Mouse (Mus musculus) intestine, embryonic 14.5 days (tissue): Measurements from ENCODE around the gene Vps37b. TPM values are rescaled to one million over a fixed set of nuclear protein-coding genes. Genes with fewer than 3 reads are reported as not detected.

Experiments
- ATAC-seq: fragments of 200-750 bp; cut with Nextera tagmentation; replicated peaks from 2 replicates; pipeline ENCODE4 v1.8.0; 2017; ENCODE audit warnings: low read depth, moderate number of reproducible peaks, moderate TSS enrichment, moderate library complexity; ENCODE audit not compliant: low FRiP score, low TSS enrichment
- DNase-seq: peaks from one replicate; pipeline ENCODE4 v3.0.0-alpha.2; 2018; ENCODE audit warnings: low spot score
- H3K27ac ChIP-seq: fragments of 300-500 bp; sonication (generic); 2 replicates; pipeline ENCODE4 v1.5.1; 2014; ENCODE audit warnings: low read depth, mild to moderate bottlenecking, control low read depth
- H3K27me3 ChIP-seq: fragments of 300-500 bp; sonication (generic); replicated peaks from 2 replicates; pipeline ENCODE4 v1.6.1; 2014; ENCODE audit warnings: low read length, control low read depth; ENCODE audit not compliant: control insufficient read depth, insufficient read depth
- H3K36me3 ChIP-seq: fragments of 300-500 bp; sonication (generic); 2 replicates; pipeline ENCODE4 v1.6.1; 2014; ENCODE audit warnings: low read length, control low read depth; ENCODE audit not compliant: control insufficient read depth, insufficient read depth
- H3K4me1 ChIP-seq: fragments of 300-500 bp; sonication (generic); replicated peaks from 2 replicates; pipeline ENCODE4 v1.6.1; 2014; ENCODE audit warnings: low read length, control low read depth, mixed read lengths; ENCODE audit not compliant: control insufficient read depth, insufficient read depth
- H3K4me2 ChIP-seq: fragments of 300-500 bp; sonication (generic); 2 replicates; pipeline ENCODE4 v1.6.1; 2014; ENCODE audit warnings: low read length
- H3K4me3 ChIP-seq: fragments of 300-500 bp; sonication (generic); 2 replicates; pipeline ENCODE4 v1.5.1; 2014; ENCODE audit warnings: low read depth, low read length, control low read depth, mixed read lengths
- H3K9ac ChIP-seq: fragments of 300-500 bp; sonication (generic); 2 replicates; pipeline ENCODE4 v1.6.1; 2014; ENCODE audit warnings: mild to moderate bottlenecking, low read length
- H3K9me3 ChIP-seq: fragments of 300-500 bp; sonication (generic); 2 replicates; pipeline ENCODE4 v1.6.1; 2016; ENCODE audit warnings: low read length, control low read depth; ENCODE audit not compliant: control insufficient read depth
- WGBS: fragments of 180-500 bp; shearing (Covaris S2); extraction: QIAGEN DNeasy Blood & Tissue Kit; methylation state at CpG from one replicate; pipeline ENCODE4 v1.1.7; 2014; 5-methylcytosine and 5-hydroxymethylcytosine counted together
- polyA plus RNA-seq: library from polyadenylated mRNA; unstranded; fragments of >200 nt; fragmentation: Nextera tagmentation; extraction: Ambion mirVana; gene quantifications from 2 replicates; pipeline ENCODE4 v1.2.1, GENCODE M21; 2014

Gene Vps37b
- polyA plus RNA-seq, 1 experiment from 2014 or later, result 27.7 TPM

DNA sequence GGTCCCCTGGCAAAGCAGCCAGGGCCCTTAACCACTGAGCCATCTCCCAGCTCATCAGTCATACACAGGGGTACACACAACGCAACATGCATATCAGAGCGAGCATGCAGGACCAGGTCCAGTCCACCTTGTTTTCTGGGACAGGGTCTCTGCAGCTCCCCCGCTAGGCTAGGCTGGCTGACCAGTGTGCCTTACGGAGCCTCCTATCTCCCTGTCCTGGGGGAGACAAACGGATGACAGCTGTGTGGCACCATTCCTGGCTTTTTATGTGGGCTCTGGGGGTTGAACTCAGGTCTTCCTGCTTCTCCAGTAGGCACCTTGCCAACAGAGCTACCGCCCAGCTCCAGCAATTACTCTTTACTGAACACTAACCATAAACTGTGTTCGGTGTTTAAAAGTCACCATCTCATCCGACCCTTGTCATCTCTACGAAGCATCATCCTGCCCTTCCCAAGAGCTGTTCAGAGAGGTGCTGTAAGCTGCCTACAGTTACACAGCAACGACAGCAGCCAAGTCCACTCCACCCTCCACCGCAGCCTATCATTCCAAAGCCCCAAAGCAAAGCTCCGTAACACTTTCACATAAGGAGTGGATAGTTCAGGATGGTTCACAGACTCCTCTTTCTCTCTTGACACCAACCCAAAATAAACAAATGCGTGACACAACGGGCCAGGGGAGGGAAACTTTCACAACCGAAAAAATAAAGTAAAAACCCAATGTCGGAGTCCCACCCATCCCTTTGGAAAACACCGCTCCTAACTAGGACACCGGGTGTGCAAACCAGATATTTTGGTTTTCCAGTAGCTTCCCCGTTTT is 2.6 kb downstream of the Vps37b start:
- H3K36me3 ChIP-seq, result no peaks in the 10 kb centered on the region
- H3K27ac ChIP-seq, result no peak overlapping the region
- H3K4me1 ChIP-seq, result peaks cover 30% of the 10 kb centered on the region
- no peak for DNase-seq
- no peak overlapping the region for H3K9ac ChIP-seq
- no peak overlapping the region for H3K4me3 ChIP-seq
- WGBS, result 79% methylated on average over 19 of the region's 19 CpGs
- H3K9me3 ChIP-seq, result no peaks in the 10 kb centered on the region
- 0 out of 2 replicates have a peak overlapping the region, but pooled peaks have one; percentile 90 for H3K4me2 ChIP-seq
- no peak for ATAC-seq
- no peaks in the 10 kb centered on the region for H3K27me3 ChIP-seq

DNA sequence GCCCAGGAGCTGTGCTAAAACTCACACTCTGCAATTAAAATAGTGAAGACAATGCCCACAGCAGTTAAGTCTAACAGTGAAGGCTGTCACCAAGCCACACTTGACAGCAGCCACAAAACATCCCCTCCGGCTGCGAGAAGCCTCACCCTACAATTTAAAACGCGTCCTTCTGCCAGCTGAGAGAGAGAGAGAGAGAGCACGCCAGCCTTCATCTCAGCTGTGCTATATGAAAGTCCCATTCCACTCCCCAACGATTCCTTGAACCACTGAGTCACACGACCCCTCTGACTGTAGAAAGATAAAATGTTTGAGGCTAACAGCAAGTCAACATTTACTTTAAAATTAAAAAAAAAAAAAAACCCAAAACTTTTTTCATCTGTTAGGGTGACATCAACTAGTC is 3.4 kb downstream of the Vps37b start:
- Histone ChIP-seq H3K36me3 (no peaks in the 10 kb centered on the region), H3K4me3 (no peak overlapping the region), H3K27ac (no peak overlapping the region), H3K4me2 (no peak overlapping the region), H3K27me3 (no peaks in the 10 kb centered on the region), H3K9me3 (no peaks in the 10 kb centered on the region), H3K9ac (no peak overlapping the region), H3K4me1 (peaks cover 30% of the 10 kb centered on the region)
- DNase-seq (no peak), ATAC-seq (no peak)
- 73% methylated on average over 7 of the region's 7 CpGs for WGBS

DNA sequence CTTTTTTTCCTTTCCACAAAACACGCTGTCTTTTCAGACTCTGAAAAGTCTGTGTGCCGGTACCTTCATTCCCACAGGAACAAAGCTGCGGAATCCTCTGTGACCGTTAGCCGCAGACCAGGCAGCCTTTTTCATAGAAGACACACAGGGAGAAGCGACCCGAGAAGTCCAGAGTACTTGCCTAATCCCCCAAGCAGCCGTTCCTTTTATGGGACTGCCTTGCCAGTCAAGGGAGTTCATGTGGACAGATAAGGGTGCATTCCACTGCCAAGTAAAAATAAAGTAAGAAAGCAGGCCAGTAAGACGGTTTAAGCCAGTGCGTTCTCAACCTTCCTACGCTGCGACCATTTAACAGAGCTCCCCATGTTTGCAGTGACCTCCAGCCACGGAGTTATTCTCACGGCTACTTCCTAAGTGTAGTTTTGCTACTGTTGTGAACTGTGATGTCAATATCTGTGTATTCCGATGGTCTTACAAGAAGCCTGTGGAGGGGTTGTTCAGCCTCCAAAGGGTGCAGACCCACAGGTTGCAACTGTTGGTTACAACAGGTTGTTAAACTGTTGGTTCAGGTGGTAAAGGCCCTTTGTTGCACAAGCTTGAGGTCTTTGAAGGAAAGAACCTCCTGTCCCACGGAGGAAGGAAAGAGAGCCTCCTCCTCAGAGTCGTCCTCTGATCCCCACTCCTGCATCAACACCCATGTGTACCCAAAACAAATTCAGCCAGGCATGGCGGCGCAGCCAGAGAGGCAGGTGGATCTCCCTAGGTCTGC is 4.2 kb downstream of the Vps37b start:
- no peaks in the 10 kb centered on the region for H3K9me3 ChIP-seq
- no peak overlapping the region for H3K4me2 ChIP-seq
- no peak overlapping the region; the same call in 1 of the 2 replicates for H3K4me3 ChIP-seq
- ATAC-seq (no peak), DNase-seq (no peak)
- 69% methylated on average over 19 of the region's 19 CpGs for WGBS
- H3K4me1 ChIP-seq, result peaks cover 30% of the 10 kb centered on the region
- H3K9ac ChIP-seq, result no peak overlapping the region
- no peak overlapping the region for H3K27ac ChIP-seq
- H3K27me3 ChIP-seq, result no peaks in the 10 kb centered on the region
- no peaks in the 10 kb centered on the region for H3K36me3 ChIP-seq

DNA sequence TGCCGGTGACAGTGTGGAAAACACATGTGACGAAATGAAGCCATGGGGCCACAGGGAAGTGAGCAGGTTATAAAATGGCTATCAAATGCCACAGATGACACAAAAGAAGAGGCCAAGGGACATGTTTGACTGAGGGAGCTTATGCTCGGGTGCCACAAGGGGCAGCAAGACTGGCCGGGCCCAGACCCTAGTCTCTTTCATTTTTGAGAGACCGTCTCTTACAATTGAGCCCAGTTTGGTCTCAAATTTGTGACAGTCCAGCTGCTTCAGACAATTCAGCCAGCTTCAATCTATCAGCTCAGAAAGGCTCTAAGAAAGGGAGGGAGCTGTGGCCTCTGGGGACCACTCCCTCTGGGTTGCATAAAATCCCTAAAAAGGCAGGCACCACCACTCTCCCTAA is 5.5 kb downstream of the Vps37b start:
- H3K9ac ChIP-seq, result no peak overlapping the region
- 91% methylated on average over 5 of the region's 5 CpGs for WGBS
- no peak overlapping the region for H3K27ac ChIP-seq

DNA sequence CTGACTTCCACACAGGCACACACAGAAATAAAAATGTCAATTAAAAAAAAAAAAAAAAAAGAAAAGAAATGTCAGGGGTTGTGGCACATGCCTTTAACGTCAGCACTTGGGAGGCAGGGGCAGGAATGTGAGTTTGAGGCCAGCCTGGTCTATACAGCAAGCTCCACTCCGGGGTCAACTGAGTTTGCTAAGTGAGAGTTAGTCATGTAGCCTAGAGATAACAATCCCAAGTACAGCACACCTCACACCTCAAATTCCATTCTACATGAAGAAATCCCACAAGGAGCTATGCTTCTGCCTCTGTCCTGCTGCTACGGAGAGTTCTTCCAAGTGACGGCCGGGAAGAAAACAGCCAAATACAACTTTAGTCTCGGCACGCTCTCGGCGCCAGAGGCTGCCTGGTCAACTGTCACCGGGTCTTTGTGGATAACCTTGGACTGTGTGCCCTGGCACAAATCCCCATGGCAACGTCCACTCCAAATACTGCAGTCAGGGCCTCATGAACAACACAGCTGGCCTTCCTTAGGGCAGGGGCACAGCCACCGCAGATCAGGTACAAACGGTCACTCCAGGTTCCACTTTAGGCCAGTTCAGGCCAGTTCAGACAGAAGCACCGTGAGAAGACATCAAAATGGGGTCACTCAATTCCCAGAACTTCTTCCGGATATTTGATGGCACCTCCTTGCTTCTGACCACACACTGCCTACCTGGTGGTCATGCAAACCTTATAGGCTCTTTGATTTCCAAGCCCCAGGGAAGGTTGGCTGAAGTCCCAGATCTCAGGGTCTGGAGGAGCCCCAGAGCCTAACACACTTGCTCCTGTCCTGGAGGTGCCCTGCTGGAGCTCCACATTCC is 6.3 kb downstream of the Vps37b start:
- H3K9ac ChIP-seq, result no peak overlapping the region
- H3K9me3 ChIP-seq, result no peaks in the 10 kb centered on the region
- ATAC-seq, result no peak
- H3K27me3 ChIP-seq, result no peaks in the 10 kb centered on the region
- H3K4me1 ChIP-seq, result peaks cover 27% of the 10 kb centered on the region
- no peak overlapping the region for H3K4me2 ChIP-seq
- 0 out of 2 replicates have a peak, but pooled peaks cover 4% of the 10 kb centered on the region for H3K36me3 ChIP-seq
- no peak overlapping the region for H3K4me3 ChIP-seq
- 92% methylated on average over 15 of the region's 15 CpGs for WGBS
- H3K27ac ChIP-seq, result no peak overlapping the region
- DNase-seq, result no peak

More for the DNA sequence above, 5.5 kb downstream of the Vps37b start:
- H3K9me3 ChIP-seq, result no peaks in the 10 kb centered on the region
- H3K36me3 ChIP-seq, result 0 out of 2 replicates have a peak, but pooled peaks cover 4% of the 10 kb centered on the region
- H3K4me3 ChIP-seq, result no peak overlapping the region
- H3K4me1 ChIP-seq, result peaks cover 30% of the 10 kb centered on the region
- no peaks in the 10 kb centered on the region for H3K27me3 ChIP-seq
- ATAC-seq (no peak), DNase-seq (no peak)
- no peak overlapping the region for H3K4me2 ChIP-seq

DNA sequence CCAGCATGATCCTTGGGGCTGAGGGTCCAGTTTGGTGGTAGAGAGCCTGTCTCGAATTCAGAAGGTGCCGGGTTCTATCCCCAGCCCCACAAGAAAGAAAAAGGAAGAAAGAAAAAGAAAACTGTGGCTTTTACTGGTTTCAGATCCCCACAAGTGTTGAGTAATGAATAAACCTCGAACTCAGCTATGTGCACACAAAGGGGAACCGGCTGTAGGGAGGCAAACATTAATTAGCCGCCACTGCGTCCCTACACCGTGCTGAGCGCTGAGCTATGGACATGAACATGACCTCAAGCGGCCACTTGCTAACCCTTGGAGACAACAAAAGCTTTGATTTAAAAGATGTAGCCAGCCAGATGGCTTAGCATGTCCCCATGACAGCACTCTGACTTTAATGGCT is 6.9 kb downstream of the Vps37b start:
- Histone ChIP-seq H3K4me3 (no peak overlapping the region), H3K27me3 (no peaks in the 10 kb centered on the region), H3K27ac (no peak overlapping the region), H3K9me3 (no peaks in the 10 kb centered on the region), H3K4me1 (peaks cover 24% of the 10 kb centered on the region), H3K36me3 (0 out of 2 replicates have a peak, but pooled peaks cover 4% of the 10 kb centered on the region), H3K9ac (no peak overlapping the region), H3K4me2 (no peak overlapping the region)
- 72% methylated on average over 9 of the region's 9 CpGs for WGBS
- DNase-seq (no peak), ATAC-seq (no peak)

DNA sequence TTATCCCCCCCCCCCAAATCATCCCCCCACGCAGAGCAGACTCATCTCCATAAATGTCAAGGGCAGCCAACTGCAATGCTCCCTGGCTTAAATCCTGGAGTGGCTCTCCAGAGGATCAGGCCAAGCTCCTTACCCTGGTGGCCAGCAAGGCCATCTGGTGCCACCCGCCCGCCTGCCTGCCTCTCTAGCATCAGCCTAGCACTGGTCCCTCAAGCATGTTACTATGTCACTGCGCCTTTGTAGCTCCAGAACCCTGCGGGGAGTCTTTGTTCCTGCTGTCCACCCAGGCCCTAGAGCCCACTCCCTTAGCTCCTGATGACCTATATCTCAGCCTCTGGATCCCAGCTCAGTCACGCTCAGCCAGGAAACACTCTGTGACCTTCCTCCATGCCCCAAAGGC is 7.4 kb downstream of the Vps37b start:
- H3K27ac ChIP-seq, result no peak overlapping the region
- no peak for ATAC-seq

DNA sequence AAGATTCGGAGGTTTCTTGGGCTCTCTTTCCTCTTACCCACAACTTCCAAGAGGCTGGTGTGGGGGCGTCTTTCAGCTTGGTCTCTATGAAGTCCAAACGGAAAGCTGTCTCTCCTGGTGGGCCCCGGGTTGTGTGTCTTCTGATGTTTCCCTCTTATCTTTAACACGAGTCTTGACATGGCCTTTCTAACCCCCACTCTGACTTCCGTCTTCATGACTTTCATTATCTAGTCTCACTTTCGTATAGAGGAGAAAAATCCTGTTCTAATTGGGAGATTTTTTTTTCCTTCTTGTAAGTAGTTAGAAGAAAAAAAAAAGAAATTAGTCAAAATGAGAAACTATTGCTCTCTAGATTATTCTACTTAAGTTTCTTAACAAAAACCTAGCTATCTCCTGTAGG is 9.7 kb downstream of the Vps37b start:
- WGBS, result 71% methylated on average over 7 of the region's 7 CpGs
- Histone ChIP-seq H3K9me3 (no peaks in the 10 kb centered on the region), H3K9ac (no peak overlapping the region), H3K4me1 (peaks cover 9% of the 10 kb centered on the region), H3K27me3 (no peaks in the 10 kb centered on the region), H3K27ac (no peak overlapping the region), H3K4me2 (no peak overlapping the region), H3K4me3 (no peak overlapping the region), H3K36me3 (0 out of 2 replicates have a peak, but pooled peaks cover 4% of the 10 kb centered on the region)
- DNase-seq (no peak), ATAC-seq (no peak)

More for the DNA sequence above, 7.4 kb downstream of the Vps37b start:
- Histone ChIP-seq H3K4me1 (peaks cover 20% of the 10 kb centered on the region; the same call in 1 of the 2 replicates), H3K4me2 (no peak overlapping the region), H3K36me3 (0 out of 2 replicates have a peak, but pooled peaks cover 4% of the 10 kb centered on the region), H3K9me3 (no peaks in the 10 kb centered on the region), H3K27me3 (no peaks in the 10 kb centered on the region), H3K4me3 (no peak overlapping the region), H3K9ac (no peak overlapping the region)
- DNase-seq, result no peak
- 81% methylated on average over 6 of the region's 6 CpGs for WGBS
